Mouse (Mus musculus) left cerebral cortex, adult 18-20 months (tissue): ENCODE results near the gene Gm9112. TPM values are rescaled to one million over a fixed set of nuclear protein-coding genes. Genes with fewer than 3 reads are reported as not detected.
"Not testable (repeated sequence)": the region's sequence is repeated elsewhere in the genome, so short reads cannot be mapped to it uniquely, and the experiment has no call there.

Experiments used
- DNase-seq, 2 experiments: peaks; one replicate each; pipeline ENCODE4 v3.0.0; 2021 to 2022; ENCODE audit warnings: low spot score in 2 of 2, mixed read lengths in 1 of 2
- long read RNA-seq, 2 experiments: library from polyadenylated mRNA; stranded (forward); transcript quantifications; one replicate each; pipeline ENCODE4 v2.0.0; 2021
- total RNA-seq, 2 experiments: library from RNA; stranded (reverse); gene quantifications; 2 replicates each; pipeline ENCODE4 v1.2.3; 2021

The Gm9112 gene
- total RNA-seq: not detected
- long read RNA-seq, experiment 1: 0 reads
- long read RNA-seq, experiment 2: 0 reads

DNA sequence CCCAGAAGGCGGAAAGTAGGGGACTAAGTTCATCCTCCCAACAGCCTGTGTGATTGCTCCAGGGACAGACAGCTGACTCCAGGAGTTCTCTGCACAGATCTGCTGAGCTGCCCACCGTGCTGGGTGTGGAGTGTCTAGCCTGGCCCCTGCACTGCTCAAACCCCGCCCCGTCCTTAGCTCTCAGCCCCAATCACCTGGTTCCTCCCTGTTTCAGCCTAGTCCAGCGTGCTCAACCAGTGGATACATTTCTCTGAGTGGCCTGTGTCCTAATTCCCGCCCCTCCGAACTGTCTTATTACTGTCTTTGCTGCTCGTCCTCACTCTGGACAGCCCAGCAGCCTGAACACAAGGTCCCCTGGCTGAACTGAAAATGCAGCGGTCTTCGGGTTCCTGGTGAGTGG lies at the start of gene Gm9112, which contains the start of gene Dmrtc1b:
Gene Gm9112, minus strand, starts transcription at position 101 of the 400 bp plus-strand sequence.
Gene Dmrtc1b, plus strand, starts transcription at position 331 of the 400 bp plus-strand sequence.
- not testable (repeated sequence) for DNase-seq

DNA sequence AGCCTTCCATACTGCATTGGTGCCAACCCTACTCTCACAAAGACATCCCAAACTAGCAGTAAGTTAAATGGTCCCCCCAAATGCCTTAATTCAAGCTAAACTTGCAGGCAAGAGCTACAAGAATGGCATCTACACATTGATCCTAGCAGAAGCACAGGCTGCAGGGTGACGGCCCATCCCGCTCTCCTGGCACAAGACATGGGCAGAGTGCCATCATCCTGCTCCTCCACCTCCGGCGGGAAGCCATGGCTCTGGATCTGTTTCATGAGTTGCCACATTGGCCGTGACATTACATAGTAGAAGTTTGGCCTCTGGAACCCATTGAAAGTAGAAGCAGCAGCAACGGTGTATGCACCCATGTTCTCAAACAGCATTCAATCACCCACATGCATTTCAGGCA lies 16.8 kb upstream of the Gm9112 start:
- DNase-seq: not testable (repeated sequence)

DNA sequence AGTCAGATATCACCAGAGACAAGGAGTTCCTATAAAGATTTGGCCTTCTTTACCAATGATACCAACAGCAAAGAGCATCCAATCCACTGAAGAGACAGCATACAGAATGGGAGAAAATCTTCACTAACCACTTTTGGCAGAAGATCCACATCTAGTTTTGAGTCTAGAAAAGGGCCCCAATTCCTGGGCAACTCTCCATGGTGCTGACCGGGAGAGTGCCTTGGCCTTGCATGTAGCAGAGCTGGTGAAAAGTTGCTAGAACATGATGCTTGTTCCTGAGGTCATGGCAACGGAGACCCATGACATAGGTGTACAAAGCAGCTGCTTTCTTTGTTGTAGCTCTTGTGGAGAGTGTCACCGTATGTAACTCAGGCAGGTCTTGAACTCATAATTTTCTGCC lies 6.8 kb downstream of the Gm9112 start:
- DNase-seq: not testable (repeated sequence)

DNA sequence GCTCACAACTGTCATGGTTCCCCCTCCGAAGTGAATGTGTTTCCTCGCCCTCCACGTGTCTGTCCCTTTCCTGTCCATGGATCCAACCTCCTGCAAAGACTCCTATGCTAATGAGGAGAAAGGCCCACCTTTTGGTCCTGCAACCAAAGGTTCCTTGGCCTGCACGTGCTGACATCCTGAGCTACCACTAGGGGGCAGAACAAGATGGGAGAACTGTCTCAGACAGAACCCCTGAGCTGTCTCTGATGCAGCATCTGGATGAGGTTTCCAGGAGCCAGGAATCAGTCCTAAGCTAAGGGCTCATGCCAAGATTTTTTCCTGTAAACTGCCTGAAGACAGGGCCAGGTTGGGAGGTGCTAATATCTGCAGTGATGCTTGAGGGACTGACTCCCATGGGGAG lies 18.2 kb downstream of the Gm9112 start:
- peak; percentile 28 to 50 for DNase-seq

DNA sequence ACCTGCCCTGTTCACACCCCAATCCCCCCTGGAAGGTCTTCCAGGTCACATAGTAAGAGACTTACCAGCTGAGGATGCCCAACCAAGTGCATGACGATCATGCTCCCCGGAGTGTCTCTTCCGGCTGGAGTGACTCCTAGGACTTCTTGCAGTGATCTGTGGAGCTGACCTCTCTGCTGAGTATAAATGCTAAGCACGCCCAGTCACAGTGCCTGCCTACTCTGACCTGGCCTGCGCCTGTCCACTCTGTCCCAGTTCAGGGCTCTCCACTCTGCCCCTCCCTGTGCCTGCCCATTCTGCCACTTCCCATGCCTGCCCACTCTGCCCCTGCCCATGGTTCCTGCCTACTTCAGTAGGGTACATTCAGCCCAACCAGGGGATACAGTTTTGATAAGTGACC lies 20.6 kb downstream of the Gm9112 start, which contains the start of gene Gm3880:
Gene Gm3880, minus strand, starts transcription at position 101 of the 400 bp plus-strand sequence.
- DNase-seq: not testable (repeated sequence)

DNA sequence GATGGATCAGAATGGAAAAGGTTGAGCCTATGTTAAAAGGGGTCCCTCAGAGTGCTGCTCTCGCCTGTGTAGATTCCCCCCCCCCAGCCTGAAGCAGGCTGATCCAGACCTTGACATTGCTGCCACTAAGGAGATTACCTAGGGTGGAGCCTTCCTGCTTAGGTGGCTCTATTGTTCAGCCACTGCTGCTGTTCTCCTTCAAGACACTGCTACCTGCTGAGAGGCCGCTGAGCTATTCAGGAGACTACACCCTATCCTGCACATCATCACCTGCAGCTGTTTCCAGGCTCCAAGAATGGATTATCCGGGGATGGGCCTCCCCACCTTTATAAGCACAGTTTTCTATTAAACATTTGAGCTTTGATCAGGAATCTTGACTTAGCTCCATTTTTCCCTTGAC lies 22.7 kb downstream of the Gm9112 start:
- DNase-seq: not testable (repeated sequence)

DNA sequence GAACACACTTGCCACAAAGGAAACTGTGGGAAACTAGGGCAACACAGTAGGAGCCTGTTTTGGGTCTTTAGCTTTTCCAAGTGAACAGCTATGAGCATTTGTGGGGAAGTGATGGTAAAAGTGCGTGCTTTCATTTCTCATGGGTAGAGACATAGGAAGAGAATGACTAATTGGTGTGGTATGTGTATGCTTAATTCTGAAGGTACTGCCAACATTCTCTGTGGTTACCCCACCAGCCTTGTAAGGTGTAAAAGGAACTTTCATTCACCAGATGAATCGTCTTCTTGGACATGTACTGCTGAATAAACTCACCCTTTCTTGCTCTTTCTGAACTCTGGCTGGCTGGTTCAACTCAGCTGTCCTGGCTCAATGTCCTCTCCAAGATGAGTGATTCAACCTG lies 40.8 kb downstream of the Gm9112 start:
- no peak for DNase-seq

DNA sequence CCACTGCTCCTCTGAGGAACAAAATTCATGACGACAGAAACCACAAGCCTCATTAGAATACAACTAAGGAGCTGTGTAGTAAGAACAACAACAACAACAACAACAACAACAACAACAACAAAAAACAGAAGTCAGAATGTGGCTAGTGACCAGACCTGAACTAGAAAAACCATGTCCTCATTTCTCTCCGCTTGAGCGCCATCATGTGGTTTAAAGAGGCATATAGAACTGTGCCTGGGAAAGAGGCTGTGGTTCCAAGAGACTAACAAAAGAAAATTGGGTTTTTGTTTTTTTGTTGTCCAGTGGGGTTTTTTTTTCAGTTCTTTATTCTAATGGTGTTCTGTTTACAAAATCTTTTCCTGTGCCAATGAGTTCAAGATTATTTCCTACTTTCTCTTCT lies 46.7 kb downstream of the Gm9112 start:
- DNase-seq: peak; percentile 13 to 26

Other genes starting within 250 kb of the Gm9112 start
- gene Hdac8, start 202.3 kb downstream of the Gm9112 start, total RNA-seq: 10 to 100 TPM; 14.0 to 16.7 TPM
- 10 to 100 TPM; 17.3 to 17.8 TPM for gene Phka1, start 63.4 kb downstream of the Gm9112 start, total RNA-seq
- not detected for gene Gm3880, start 20.7 kb downstream of the Gm9112 start, total RNA-seq
- gene Dmrtc1b, start 230 bp upstream of the Gm9112 start, total RNA-seq: not detected
- gene Dmrtc1c1, start 95.3 kb upstream of the Gm9112 start, total RNA-seq: not detected
- not detected for gene Dmrtc1c2, start 147.0 kb upstream of the Gm9112 start, total RNA-seq
- gene 1700031F05Rik, start 160.3 kb upstream of the Gm9112 start, total RNA-seq: not detected
- 1 to 10 TPM; 6.5 to 7.9 TPM for gene Dmrtc1a, start 201.1 kb upstream of the Gm9112 start, total RNA-seq
- gene 1700011M02Rik, start 201.3 kb upstream of the Gm9112 start, total RNA-seq: not detected
- gene 1700018G05Rik, start 220.7 kb upstream of the Gm9112 start, total RNA-seq: not detected